Mouse (Mus musculus) embryonic fibroblast, embryonic 13.5 days (primary cell): ENCODE data around the gene Gm17655.

Experiments used
- CTCF ChIP-seq: IDR thresholded peaks from 2 replicates; pipeline ENCODE4 v1.5.1; 2011; ENCODE audit warnings: mild to moderate bottlenecking, control low read depth, low read length, moderate library complexity, borderline replicate concordance; ENCODE audit not compliant: insufficient read depth
- POLR2A ChIP-seq: IDR thresholded peaks from 2 replicates; pipeline ENCODE4 v1.6.1; 2011; ENCODE audit warnings: low read depth, mild to moderate bottlenecking, control low read depth, low read length, moderate library complexity

- TF ChIP-seq CTCF: no peak
- 0 out of 2 replicates have a peak, but pooled peaks have one; percentile 3 for TF ChIP-seq POLR2A
Measured at GRCm38 (mm10) chr5:110102853-110103625, 30.7 kb upstream of the Gm17655 start.
